Mouse (Mus musculus) bone marrow, adult 2 months (tissue): Measurements from ENCODE around the gene Ptbp3. TPM values are rescaled to one million over a fixed set of nuclear protein-coding genes. Genes with fewer than 3 reads are reported as not detected.

ENCODE experiments used
- H3K27ac ChIP-seq: fragments of 200-500 bp; 2 replicates; pipeline ENCODE4 v1.5.1; 2012; ENCODE audit warnings: low read depth, mild to moderate bottlenecking, control low read depth, inconsistent platforms, low read length; ENCODE audit not compliant: control insufficient read depth, poor library complexity, insufficient read depth
- H3K4me1 ChIP-seq: fragments of 200-500 bp; 2 replicates; pipeline ENCODE4 v1.6.1; 2011; ENCODE audit warnings: low read length; ENCODE audit not compliant: control insufficient read depth, insufficient read depth
- H3K4me3 ChIP-seq: fragments of 200-500 bp; replicated peaks from 2 replicates; pipeline ENCODE3; 2011; ENCODE audit warnings: mild to moderate bottlenecking, low read depth, low read length, control low read depth; ENCODE audit not compliant: control insufficient read depth
- CTCF ChIP-seq: fragments of 200-500 bp; IDR thresholded peaks from 2 replicates; pipeline ENCODE4 v1.5.1; 2011; ENCODE audit warnings: low read length, control low read depth; ENCODE audit not compliant: control insufficient read depth, insufficient read depth
- POLR2A ChIP-seq: fragments of 200-500 bp; IDR thresholded peaks from 2 replicates; pipeline ENCODE4 v1.6.1; 2011; ENCODE audit warnings: low read depth, mild to moderate bottlenecking, control low read depth, low read length, borderline replicate concordance; ENCODE audit not compliant: control insufficient read depth
- WGBS: fragments of 180-500 bp; shearing (Covaris S2); methylation state at CpG from one replicate; pipeline ENCODE4 v1.1.7; 2018; 5-methylcytosine and 5-hydroxymethylcytosine counted together
- polyA plus RNA-seq: library from polyadenylated mRNA; stranded (reverse); fragments of >200 nt; gene quantifications from 2 replicates; pipeline ENCODE4 v1.2.4, GENCODE M21; 2011; ENCODE audit warnings: low replicate concordance; ENCODE audit not compliant: missing spikeins, insufficient read depth, insufficient read length

Ptbp3 gene
- polyA plus RNA-seq, 1 experiment: 50.7 TPM

DNA sequence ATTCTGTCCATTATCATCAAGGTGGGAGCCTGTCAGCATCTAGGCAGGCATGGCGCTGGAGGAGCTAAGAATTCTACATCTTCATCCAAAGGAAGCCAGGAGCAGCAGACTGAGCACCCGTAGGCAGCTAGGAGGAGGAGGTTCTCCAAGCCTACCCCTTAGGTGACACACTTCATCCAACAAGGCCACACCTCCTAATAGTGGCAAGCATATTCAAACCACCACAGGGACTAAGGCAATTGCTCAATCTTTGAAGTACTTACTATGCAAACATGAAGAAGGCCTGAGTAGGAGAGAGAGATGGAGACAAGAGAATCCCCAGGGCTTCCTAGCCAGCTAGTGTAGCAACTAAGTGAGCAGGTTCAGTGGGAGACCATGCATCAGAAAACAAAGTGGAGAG lies 58.1 kb downstream of the Ptbp3 start:
- no peaks in the 10 kb centered on the region for H3K4me1 ChIP-seq
- H3K27ac ChIP-seq: no peak overlapping the region
- WGBS: 80% methylated on average over 2 of the region's 2 CpGs
- H3K4me3 ChIP-seq: no peak overlapping the region
- no peak for TF ChIP-seq POLR2A
- no peak for TF ChIP-seq CTCF

DNA sequence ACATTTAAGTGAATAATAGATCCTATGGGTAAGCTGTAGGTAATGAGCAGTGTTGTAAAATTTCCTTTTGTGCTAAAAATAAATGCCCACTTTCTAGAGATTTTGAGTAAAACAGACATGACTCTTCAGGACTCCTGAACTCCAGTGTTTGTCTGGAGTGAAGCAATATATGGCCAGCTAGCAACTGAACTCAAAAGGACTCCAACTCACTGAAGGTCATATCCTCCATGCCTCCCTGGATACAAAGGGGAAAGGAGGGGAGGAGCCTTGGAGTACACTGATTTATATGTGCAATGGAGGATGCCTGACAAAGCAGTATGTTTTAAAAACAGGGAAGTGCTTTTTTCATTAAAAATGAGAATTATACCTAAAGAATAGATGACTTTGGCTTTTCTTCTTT lies 77.9 kb downstream of the Ptbp3 start:
- no peak for TF ChIP-seq POLR2A
- no peak for TF ChIP-seq CTCF
- no peaks in the 10 kb centered on the region; the same call in 1 of the 2 replicates for H3K4me1 ChIP-seq
- no peak overlapping the region for H3K4me3 ChIP-seq
- no peak overlapping the region for H3K27ac ChIP-seq

DNA sequence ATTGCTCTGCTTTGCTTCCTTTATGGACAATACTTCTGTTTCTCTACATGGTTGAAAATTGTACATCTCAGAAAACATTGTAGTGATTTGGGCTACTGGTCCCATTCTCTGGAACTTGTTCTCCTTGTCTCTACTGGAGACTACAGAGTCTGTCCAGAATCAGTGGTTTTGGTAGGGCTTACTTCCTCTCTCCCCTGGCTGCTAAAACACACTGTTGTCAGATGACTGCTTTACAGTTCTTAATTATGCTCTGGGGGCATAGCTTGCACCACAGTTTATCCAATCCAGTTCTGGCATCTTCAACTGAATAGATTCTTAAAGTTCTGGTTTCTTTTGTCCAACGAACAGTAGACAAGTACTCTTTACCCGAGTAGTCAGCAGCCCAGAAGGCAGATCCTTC lies 83.7 kb downstream of the Ptbp3 start:
- TF ChIP-seq CTCF: no peak
- TF ChIP-seq POLR2A: no peak
- 11% methylated on average over 2 of the region's 2 CpGs for WGBS
- no peak overlapping the region for H3K27ac ChIP-seq
- no peak overlapping the region for H3K4me3 ChIP-seq
- H3K4me1 ChIP-seq: peaks cover 1% of the 10 kb centered on the region; the same call in 1 of the 2 replicates

DNA sequence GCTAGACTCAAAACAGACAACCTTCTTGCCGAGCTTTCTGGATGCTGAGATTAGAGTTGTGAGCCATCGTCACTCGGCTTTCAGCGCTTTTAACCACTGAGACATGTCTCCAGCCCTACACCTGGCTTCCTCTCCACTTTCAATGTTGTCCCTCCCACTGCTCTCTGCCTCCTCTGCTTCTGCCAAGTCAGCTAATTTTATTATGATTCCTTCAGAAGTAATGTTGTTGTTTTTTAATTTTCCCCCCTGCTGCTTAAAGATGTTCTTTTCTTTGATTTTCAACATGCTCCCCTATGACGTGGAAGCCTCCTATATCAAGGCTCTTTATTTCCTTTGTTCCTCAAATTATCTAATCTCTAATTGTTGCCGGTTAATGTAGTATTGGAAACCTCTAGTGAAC lies 84.5 kb downstream of the Ptbp3 start:
- Histone ChIP-seq H3K4me3 (no peak overlapping the region), H3K4me1 (peaks cover 3% of the 10 kb centered on the region; the same call in 1 of the 2 replicates), H3K27ac (no peak overlapping the region)
- WGBS: 64% methylated on average over 6 of the region's 6 CpGs
- TF ChIP-seq CTCF (no peak), POLR2A (no peak)

DNA sequence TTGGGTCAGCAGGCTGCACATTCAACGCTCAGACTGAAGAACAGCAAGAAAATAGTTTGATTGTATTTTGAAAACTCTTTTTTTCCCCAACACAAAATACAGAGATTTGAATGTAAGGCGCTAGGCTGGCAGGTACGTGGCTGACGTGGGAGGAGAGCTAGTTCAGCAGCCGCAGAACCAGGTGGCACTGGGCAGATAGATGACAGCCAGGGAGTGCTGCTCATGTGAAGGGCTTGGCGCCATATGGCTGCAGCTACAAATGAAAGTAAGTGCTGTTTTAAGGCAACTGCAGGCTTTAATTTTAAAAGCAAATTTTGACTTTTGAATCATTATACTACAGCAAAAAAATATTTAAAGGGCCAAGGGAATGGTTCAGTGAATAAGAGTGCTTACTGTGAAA lies 86.7 kb downstream of the Ptbp3 start:
- WGBS: 78% methylated on average over 6 of the region's 6 CpGs

DNA sequence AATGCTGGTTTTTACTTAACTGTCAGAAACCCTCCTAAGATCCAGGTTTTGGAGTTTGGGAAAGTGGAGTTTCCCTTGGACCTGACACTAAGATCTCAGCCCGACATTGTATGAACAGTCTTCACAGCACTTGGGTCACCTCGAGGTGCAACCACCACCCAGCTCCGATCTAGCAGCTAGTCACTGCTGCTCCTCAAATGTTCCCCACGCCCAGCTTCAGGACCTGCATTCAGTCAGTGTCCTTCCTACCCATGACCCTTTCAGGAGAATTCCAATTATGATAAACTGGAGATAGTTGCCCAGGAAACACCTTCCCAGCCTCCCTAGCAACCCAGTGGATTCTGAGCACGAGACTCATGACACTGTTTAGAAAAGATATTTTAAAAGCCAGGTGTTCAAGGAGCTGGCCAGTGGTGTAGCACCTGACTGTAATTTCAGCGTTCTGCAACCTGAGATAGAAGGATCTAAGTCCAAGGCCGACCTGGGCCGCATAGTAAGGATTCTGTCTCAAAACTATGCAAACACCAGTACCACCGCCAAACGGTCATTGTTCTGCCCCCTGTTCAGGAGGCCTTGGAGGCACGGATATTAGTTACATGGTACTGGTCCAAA lies 87.9 kb downstream of the Ptbp3 start:
- WGBS: 87% methylated on average over 11 of the region's 11 CpGs
- no peak overlapping the region for H3K4me3 ChIP-seq
- TF ChIP-seq CTCF: no peak
- TF ChIP-seq POLR2A: no peak
- peaks cover 6% of the 10 kb centered on the region for H3K4me1 ChIP-seq
- H3K27ac ChIP-seq: no peak overlapping the region

More for the DNA sequence above, 86.7 kb downstream of the Ptbp3 start:
- peaks cover 4% of the 10 kb centered on the region for H3K4me1 ChIP-seq
- H3K4me3 ChIP-seq: no peak overlapping the region
- H3K27ac ChIP-seq: no peak overlapping the region
- TF ChIP-seq CTCF: no peak

DNA sequence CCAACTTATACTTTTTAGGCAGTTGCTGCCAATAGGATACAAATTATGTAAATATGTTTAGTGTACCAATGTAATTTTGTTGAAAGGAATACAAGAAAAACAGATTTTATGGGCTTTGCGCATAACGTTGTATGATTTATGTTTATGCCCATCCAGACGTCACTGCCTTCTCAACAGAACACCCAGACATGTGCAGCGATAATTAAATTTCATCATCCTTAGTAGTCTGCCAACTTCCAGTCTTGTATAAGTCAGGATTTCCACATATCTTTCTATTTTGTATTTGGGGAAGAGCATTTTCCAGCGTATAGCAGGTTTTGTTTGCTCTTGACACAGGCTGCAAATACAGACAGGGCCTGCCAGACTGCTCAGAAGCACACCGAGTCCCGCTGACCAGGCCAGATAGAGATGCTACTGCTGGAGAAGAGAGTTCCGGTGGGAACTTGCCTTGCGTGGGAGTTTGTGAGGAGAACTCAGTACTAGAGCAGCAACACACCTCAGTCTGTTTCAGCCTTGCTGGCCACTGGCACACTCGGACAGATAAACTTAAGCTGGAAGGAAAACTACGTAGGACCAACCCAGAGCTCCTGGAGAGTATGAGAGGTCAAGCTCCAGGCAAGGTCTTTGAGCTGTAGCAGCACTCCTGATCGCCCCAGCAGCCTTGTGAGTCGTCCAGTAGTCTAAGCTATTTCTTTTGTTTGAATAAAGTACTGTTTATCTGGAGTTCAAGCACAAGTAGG lies 89.8 kb downstream of the Ptbp3 start:
- WGBS: 61% methylated on average over 13 of the region's 13 CpGs
- H3K4me3 ChIP-seq: no peak overlapping the region
- TF ChIP-seq POLR2A: no peak
- TF ChIP-seq CTCF: no peak
- H3K4me1 ChIP-seq: peaks cover 6% of the 10 kb centered on the region
- H3K27ac ChIP-seq: peak overlapping the region; percentile 7; the same call in 1 of the 2 replicates

DNA sequence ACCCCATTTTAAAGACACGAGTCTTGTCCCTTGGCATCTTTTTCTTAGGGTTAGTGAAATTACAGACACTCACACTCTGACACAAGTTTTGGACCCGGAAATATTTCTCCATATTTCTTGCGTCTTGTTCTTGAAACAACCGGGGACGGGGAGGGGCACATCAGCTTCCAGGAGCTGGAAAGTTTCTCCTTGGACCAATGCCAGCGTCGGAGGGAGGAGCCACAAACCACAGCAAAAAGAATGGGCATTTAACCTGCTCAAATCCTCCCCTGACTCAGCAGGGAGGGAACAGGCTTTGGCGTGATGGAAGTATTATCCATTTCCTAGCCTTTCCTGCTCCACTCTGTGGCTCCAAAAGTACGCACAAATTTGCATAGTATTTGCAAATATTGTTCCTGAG lies 91.2 kb downstream of the Ptbp3 start:
- TF ChIP-seq POLR2A (no peak), CTCF (no peak)
- no peak overlapping the region for H3K4me3 ChIP-seq
- no peak overlapping the region; the same call in 1 of the 2 replicates for H3K27ac ChIP-seq
- H3K4me1 ChIP-seq: peaks cover 6% of the 10 kb centered on the region
- WGBS: 18% methylated on average over 9 of the region's 9 CpGs

DNA sequence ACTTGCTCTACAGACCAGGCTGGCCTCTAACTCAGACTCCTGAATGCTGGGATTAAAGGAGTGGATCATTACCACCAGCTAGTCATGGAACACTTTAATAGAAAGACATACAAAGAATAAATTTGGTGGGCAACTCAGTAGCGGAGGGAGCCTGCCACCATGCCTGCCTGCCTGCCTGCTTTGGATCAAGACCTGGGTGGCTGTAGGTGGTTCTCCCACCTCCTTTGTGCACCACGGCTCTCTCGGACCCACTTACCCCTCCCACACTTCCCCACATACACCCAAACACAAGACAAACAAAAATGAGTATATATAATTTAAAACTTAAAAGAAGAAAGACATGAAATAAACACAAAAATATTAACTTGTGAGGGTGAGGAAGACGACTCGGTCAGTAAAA lies 92.1 kb downstream of the Ptbp3 start:
- H3K4me1 ChIP-seq: peaks cover 6% of the 10 kb centered on the region
- H3K4me3 ChIP-seq: no peak overlapping the region
- H3K27ac ChIP-seq: no peak overlapping the region
- TF ChIP-seq CTCF (no peak), POLR2A (no peak)
- 81% methylated on average over 5 of the region's 5 CpGs for WGBS

DNA sequence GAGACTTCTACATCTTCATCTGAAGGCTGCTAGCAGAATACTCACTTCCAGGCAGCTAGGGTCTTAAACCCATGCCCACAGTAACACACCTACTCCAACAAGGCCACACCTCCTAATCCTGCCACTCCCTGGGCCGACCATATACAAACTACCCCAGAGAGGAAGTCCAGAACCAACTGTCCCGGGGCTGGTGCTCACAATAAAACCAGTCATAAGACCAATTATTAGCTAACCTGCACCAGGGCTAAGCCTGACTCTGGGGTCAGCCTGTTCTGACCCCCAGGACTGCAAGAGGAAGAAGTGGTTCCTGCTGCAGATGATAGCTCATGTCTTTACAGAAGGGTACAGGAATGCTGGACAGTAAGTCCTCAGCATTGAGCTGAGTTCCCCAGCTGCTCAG lies 93.7 kb downstream of the Ptbp3 start:
- peaks cover 6% of the 10 kb centered on the region for H3K4me1 ChIP-seq
- H3K4me3 ChIP-seq: peak overlapping the region; percentile 1
- no peak for TF ChIP-seq POLR2A
- no peak for TF ChIP-seq CTCF
- WGBS: 8% methylated on average over 2 of the region's 2 CpGs
- H3K27ac ChIP-seq: peak overlapping the region; percentile 34; the same call in 1 of the 2 replicates
